Mouse (Mus musculus) erythroblast, embryonic 14.5 days (primary cell): Measurements from ENCODE around the gene Aqp12.

ENCODE experiments used
- GATA1 ChIP-seq: IDR thresholded peaks from 2 replicates; pipeline ENCODE4 v1.6.1; 2012; ENCODE audit warnings: low read length, inconsistent platforms, mixed read lengths
- TAL1 ChIP-seq: IDR thresholded peaks from 3 replicates; pipeline ENCODE4 v1.6.1; 2012; ENCODE audit warnings: low read length, inconsistent platforms, mixed read lengths

- TF ChIP-seq GATA1 (no peak), TAL1 (no peak)
Measured at GRCm38 (mm10) chr1:93051124-93051833, 45.1 kb downstream of the Aqp12 start.
